Mouse (Mus musculus) megakaryocyte, embryonic 14.5 days (primary cell): ENCODE results near the gene Sars.

ENCODE experiments used
- FLI1 ChIP-seq: IDR thresholded peaks from 2 replicates; pipeline ENCODE4 v1.6.1; 2012; ENCODE audit warnings: low read length, inconsistent platforms, mixed read lengths
- GATA1 ChIP-seq: IDR thresholded peaks from 3 replicates; pipeline ENCODE4 v1.6.1; 2012; ENCODE audit warnings: mixed read lengths, low read length, inconsistent platforms, borderline replicate concordance

DNA sequence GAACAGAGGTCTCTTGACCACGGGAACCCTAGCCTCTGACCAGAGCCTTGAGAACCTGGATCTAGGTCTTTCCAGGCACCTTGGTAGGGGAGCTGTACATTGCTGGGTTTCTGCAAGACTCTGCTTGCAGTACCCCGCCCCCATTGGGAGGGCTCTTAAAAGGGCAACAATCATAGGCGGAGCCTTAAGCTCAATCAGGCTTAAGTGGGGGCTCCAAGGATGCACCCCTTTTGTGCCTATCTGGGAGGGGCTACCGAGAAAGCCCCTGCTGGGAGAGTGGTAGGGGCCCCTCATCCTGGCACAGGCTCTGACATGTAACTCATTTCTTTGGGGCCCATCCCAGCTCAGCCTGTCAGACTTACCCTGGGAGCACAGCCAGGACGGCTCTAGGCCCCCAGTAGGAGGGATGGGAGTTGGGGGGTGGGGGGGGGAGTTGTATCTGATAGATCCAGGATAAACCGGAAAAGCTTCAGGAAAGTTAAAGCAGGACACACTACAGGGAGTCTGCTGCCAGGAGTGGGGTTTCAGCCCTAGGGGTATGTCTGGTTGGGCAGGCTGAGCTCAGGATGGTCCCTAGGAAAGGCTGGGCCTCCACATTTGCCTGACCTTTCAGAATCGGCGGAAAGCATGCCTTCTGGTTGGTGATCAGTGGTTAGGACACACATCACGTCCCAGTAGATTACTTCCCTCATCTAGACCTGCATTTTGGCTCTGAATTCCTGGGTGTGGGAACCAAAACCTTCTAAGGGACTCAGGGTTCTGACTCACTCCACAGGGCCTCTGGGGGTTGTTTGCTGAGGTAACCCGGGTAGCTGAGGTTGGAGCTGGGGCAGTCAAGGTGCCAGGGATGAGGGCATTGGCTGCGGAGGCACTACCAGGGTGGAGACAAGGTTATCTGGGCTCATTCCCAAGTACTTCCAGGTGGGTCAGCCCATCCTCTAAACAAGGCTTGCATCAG is 20.9 kb downstream of the Sars start:
- TF ChIP-seq GATA1 (no peak), FLI1 (no peak)
